Mouse (Mus musculus) cerebellum, postnatal 36 days (tissue): ENCODE data around the gene Stoml3.

ENCODE experiments used
- DNase-seq, 2 experiments: peaks; one replicate each; pipeline ENCODE4 v3.0.0; 2021 to 2022; ENCODE audit warnings: mixed read lengths in 2 of 2

Stoml3 gene

GRCm38 (mm10) chr3:53488353-53488752 is at the start of gene Stoml3:
Stoml3 (plus strand) TSS chr3:53488653.
- DNase-seq: no peak

- no peak for DNase-seq
Observed at GRCm38 (mm10) chr3:53445540-53445939, 42.9 kb upstream of the Stoml3 start.

- DNase-seq: no peak
Observed at GRCm38 (mm10) chr3:53446801-53447200, 41.7 kb upstream of the Stoml3 start.

GRCm38 (mm10) chr3:53448208-53448607 is 40.2 kb upstream of the Stoml3 start:
- peak in 1 of 2 experiments; percentile 64 for DNase-seq

- DNase-seq: peak; percentile 70 to 74
Observed at GRCm38 (mm10) chr3:53450666-53451065, 37.8 kb upstream of the Stoml3 start.

GRCm38 (mm10) chr3:53452351-53452750 is 36.1 kb upstream of the Stoml3 start:
- DNase-seq: no peak

GRCm38 (mm10) chr3:53453346-53453745 is 35.1 kb upstream of the Stoml3 start:
- DNase-seq: no peak

- DNase-seq: no peak
Observed at GRCm38 (mm10) chr3:53454005-53454404, 34.4 kb upstream of the Stoml3 start.

GRCm38 (mm10) chr3:53454561-53454960 is 33.9 kb upstream of the Stoml3 start:
- DNase-seq: no peak

- no peak for DNase-seq
Observed at GRCm38 (mm10) chr3:53454984-53455383, 33.5 kb upstream of the Stoml3 start.

- no peak for DNase-seq
Observed at GRCm38 (mm10) chr3:53457750-53458149, 30.7 kb upstream of the Stoml3 start.

- no peak for DNase-seq
Observed at GRCm38 (mm10) chr3:53460106-53460505, 28.3 kb upstream of the Stoml3 start.

GRCm38 (mm10) chr3:53462701-53463045 is 25.8 kb upstream of the Stoml3 start:
- no peak for DNase-seq

GRCm38 (mm10) chr3:53463046-53463764 is 25.2 kb upstream of the Stoml3 start, which contains the start of the genes Nhlrc3 and Proser1:
Nhlrc3 (minus strand) TSS chr3:53463332.
Proser1 (plus strand) TSS chr3:53463666.
- peak; percentile 96 to 98 for DNase-seq

GRCm38 (mm10) chr3:53463765-53464114 is 24.7 kb upstream of the Stoml3 start:
- DNase-seq: no peak

GRCm38 (mm10) chr3:53464146-53464698 is 24.2 kb upstream of the Stoml3 start:
- DNase-seq: no peak

GRCm38 (mm10) chr3:53465330-53465729 is 23.1 kb upstream of the Stoml3 start:
- DNase-seq: no peak

- no peak for DNase-seq
Observed at GRCm38 (mm10) chr3:53466481-53466880, 22.0 kb upstream of the Stoml3 start.

GRCm38 (mm10) chr3:53467356-53467755 is 21.1 kb upstream of the Stoml3 start:
- no peak for DNase-seq

- DNase-seq: no peak
Observed at GRCm38 (mm10) chr3:53469650-53470049, 18.8 kb upstream of the Stoml3 start.

GRCm38 (mm10) chr3:53472061-53472460 is 16.4 kb upstream of the Stoml3 start:
- no peak for DNase-seq

GRCm38 (mm10) chr3:53474179-53474578 is 14.3 kb upstream of the Stoml3 start:
- no peak for DNase-seq

- peak; percentile 58 to 64 for DNase-seq
Observed at GRCm38 (mm10) chr3:53475889-53476288, 12.6 kb upstream of the Stoml3 start.

- peak; percentile 47 for DNase-seq
Observed at GRCm38 (mm10) chr3:53477468-53477867, 11.0 kb upstream of the Stoml3 start.
